Mouse (Mus musculus) small intestine, adult 2 months (tissue): Measurements from ENCODE around the gene Spata2.

Experiments used
- CTCF ChIP-seq: fragments of 200-500 bp; IDR thresholded peaks from 2 replicates; pipeline ENCODE4 v1.5.1; 2012; ENCODE audit warnings: low read depth, mild to moderate bottlenecking, control low read depth, inconsistent platforms, low read length, moderate library complexity, mixed read lengths; ENCODE audit not compliant: insufficient replicate concordance, insufficient read length; ENCODE audit errors: extremely low read depth
- POLR2A ChIP-seq: fragments of 200-500 bp; IDR thresholded peaks from 2 replicates; pipeline ENCODE4 v1.6.1; 2012; ENCODE audit warnings: low read depth, mild to moderate bottlenecking, control low read depth, inconsistent platforms, low read length, moderate library complexity

DNA sequence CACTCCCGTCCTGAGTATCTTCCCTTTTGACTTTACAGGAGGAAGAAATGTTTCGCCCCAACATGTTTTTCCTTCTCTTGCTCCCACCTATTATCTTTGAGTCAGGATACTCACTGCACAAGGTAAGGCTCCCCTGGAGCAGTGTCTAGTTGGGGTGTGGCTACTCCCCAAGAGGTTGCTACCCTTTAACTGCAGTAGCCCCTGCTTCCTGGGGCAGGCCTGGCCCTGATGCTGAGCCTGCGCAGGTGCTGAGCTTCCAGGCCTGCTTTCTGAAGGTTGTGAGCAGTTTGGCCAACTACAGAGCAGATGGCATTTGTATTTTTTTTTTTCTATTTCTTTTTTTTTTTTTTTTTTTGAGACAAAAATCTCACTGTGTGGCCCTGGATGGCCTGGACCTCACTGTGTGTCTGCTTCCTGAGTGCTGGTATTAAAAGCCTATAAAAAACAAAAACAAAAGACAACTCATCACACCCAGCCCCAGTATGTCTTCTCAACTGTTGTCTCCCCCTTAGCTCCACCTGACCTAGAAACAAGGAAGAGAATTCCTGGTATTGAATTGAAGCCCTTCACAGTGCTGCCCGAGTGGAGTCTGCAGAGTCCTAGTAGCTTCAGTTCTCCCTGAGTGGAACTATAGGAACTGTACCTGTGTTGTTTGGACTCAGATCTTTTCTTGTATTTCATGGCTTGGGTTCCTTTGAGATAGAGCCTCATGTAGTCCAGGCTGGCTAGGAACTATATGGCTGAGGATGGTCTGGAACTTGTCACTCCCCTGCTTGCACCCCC, 49.1 kb downstream of the Spata2 start:
- TF ChIP-seq CTCF (no peak), POLR2A (no peak)
